Mouse (Mus musculus) ES-E14 (cell line): Measurements from ENCODE around the gene Edem3.

Source experiments
- CHD2 ChIP-seq: IDR thresholded peaks from 2 replicates; pipeline ENCODE4 v1.6.1; 2014; ENCODE audit warnings: mild to moderate bottlenecking, low read depth, low read length, inconsistent platforms
- HCFC1 ChIP-seq: IDR thresholded peaks from 2 replicates; pipeline ENCODE4 v1.6.1; 2012; ENCODE audit warnings: low read length, inconsistent platforms, borderline replicate concordance; ENCODE audit not compliant: insufficient read depth
- ZC3H11A ChIP-seq: IDR thresholded peaks from 2 replicates; pipeline ENCODE4 v1.6.1; 2012; ENCODE audit warnings: low read depth, mild to moderate bottlenecking, inconsistent platforms, low read length, borderline replicate concordance
- ZNF384 ChIP-seq: IDR thresholded peaks from 2 replicates; pipeline ENCODE4 v1.6.1; 2012; ENCODE audit warnings: low read depth, low read length, inconsistent platforms

DNA sequence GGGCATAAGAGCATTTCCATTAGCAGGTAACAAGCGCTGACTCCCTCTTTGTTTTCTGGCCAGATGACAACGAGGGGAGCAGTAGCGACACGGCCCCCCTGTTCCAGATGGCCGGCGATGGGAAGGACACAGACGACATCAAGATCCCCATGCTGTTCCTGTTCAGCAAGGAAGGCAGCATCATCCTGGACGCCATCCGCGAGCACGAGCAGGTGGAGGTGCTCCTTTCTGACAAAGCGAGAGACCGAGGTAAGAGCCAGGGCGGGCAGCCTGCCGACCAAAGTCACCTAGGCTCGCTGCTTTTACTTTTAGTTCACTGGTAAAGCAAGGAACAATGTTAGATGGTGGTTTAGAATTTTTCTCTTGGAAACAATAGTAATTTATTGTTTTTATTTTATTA, 56.3 kb downstream of the Edem3 start:
- TF ChIP-seq ZNF384 (no peak), CHD2 (no peak), HCFC1 (no peak), ZC3H11A (no peak)
